Mouse (Mus musculus): Measurements from ENCODE around the gene Pagr1b.

DNA sequence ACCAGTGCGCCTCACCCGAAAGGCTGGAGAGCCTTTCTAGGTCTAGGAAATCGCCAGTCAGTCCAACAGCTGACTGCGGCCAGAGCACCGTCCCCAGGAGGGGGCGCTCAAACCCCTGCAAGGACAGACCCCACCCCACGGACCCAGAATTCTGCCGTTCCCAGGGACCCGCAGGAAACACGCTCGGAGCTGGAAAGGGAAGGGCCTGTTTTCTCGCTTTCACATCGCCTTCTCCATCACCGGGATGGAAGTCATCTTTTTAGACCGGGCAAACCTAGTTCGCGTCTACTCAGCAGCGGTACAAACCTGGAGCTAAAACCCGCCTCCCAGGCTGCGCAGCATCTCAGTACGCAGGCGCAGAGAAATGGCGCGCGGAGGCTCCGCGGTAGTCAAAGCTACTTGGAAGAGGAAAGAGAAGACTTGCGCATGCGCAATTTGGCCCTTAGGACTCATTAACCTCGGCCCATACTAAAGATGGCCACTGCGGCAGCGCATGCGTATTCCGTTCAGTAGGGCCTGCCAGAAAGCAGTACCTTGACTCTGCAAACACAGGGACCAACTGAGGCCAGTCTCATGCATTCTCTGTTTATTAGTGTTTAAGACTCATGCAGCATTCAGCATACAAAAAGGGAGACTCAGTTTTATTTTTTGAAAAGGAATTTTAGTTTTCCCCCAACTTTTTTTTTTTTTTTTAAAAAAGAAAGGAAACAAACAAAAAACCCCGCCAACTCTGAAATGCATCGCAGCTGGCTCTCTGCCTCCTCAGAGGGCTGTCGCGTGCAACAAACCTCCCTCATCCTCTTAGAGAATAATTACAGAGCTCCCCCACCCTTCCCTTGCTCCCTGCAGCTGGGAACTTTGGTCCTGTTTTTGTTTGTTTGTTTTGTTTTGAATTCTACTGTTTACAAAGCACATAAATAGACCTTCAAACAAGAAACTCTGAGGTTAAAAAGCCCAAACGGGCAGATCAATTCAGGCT, 976 bp upstream of the Pagr1b start, which contains the start of gene Pagr1a:
- TF ChIP-seq CTCF (IDR thresholded peaks at IDR 0.05; ENCODE audit: extremely low read depth, insufficient read depth, insufficient read length, insufficient replicate concordance), result peak; percentile 76
- peak; percentile 50; the same call in 1 of the 2 replicates for TF ChIP-seq POLR2A (IDR thresholded peaks at IDR 0.05; ENCODE audit: low read depth, low read length)
